Mouse (Mus musculus) E14TG2a.4 (cell line): ENCODE results near the gene Gna15.

Experiments used
- CTCF ChIP-seq: conservative IDR thresholded peaks from 2 replicates; pipeline ENCODE4 v1.5.1; 2014; ENCODE audit warnings: low read length
- NANOG ChIP-seq: IDR thresholded peaks from 2 replicates; pipeline ENCODE4 v1.6.1; 2014; ENCODE audit warnings: borderline replicate concordance, low read length, mixed read lengths
- POU5F1 ChIP-seq: IDR thresholded peaks from 2 replicates; pipeline ENCODE4 v1.6.1; 2014; ENCODE audit warnings: low read length, borderline replicate concordance

DNA sequence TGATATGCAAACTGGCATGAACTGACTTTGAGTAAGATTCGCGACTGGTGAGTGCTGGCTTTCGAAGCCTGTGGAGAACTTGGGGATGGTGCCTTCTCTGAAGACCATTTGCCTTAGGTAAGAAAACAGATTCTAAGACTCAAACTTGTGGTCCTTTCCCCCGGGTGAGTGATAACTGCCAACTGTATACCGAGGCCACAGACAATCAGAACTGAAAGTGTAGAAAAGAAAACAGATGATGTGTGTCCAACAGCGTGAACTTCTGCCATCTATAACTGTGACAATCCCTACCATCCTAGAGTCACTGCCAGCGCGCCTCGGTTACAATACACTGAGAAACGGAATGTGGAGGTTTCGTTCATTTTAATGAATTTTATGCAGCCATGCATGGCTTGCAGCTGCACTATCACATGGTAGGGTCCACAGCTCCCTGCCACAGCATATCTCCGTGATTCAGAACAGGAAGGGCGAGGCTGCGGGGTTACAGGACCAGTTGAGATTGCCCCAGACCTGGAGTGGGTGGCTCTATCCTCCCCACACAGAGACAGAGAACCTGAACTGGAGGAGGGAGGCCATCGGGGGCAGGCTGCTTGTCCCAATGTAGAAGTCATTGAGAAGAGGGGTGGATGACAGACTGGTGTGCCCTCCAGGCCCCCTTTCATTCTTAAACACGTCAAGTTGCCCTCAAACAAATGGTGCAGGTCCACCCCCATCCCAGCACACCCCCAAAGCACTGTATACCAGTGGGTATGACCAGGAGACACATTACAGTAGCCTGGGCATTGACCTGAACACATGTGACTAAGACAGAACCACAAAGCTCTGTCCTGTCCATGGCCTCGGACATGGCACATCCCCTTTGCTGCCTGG lies 26.4 kb downstream of the Gna15 start:
- TF ChIP-seq CTCF (no peak), NANOG (no peak), POU5F1 (no peak)
